In the genomic region with DNA sequence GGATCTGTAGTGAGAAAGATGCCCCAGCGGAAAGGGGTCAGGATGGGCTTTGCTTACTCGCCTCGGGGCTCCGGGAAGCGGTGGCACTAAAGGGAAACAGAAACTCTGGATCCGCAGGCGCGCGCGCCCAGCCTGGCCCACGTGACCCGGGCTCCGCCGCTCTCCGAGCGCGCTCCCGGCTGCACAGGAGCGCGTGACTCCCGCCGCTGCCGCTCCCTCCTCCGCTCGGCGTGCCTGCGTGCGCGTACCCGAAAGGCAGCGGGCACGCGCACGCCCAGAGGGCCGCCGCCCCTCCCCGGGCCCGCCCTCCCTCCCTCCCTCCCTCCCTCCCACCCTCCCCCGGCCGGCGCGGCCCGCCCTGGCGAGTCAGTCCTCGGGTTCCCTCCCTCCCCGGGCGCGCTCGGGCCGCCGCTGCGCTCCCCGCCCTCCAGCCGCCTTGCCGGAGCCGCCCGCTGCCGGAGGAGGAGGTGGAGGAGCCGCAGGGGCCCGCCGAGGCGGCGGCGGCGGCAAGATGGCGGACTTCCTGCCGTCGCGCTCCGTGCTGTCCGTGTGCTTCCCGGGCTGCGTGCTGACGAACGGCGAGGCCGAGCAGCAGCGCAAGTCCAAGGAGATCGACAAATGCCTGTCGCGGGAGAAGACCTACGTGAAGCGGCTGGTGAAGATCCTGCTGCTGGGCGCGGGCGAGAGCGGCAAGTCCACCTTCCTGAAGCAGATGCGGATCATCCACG, we compare ENCODE assay signal across 8 mouse cellular contexts. TPM values are rescaled to one million over a fixed set of nuclear protein-coding genes. Genes with fewer than 3 reads are reported as not detected.
DNase-seq lines count a peak whose midpoint lies in the region; ATAC-seq lines count a peak whose summit lies in the region.

A gene (plus strand): TSS at position 369 of the 728 bp plus-strand sequence.

- H3K27ac ChIP-seq in hindbrain, embryonic 13.5 days, result peak within 1 kb of the TSS; percentile 96

- ATAC-seq in hindbrain, embryonic 13.5 days (ENCODE audit: low FRiP score), result peak; percentile 80

- peak within 1 kb of the TSS; percentile 92 for H3K9ac ChIP-seq in hindbrain, embryonic 13.5 days

- H3K4me2 ChIP-seq in hindbrain, embryonic 13.5 days, result peak within 1 kb of the TSS; percentile 82

- peak; percentile 97 for DNase-seq in NIH3T3 (ENCODE audit: low read depth)
- peak; percentile 95 for DNase-seq in cerebellum, postnatal 10 days
- DNase-seq in frontal cortex, postnatal 14 days (ENCODE audit: low spot score in 2 of 2), result peak; percentile 82 to 85
- peak; percentile 83 to 85 for DNase-seq in layer of hippocampus, postnatal 25 days (ENCODE audit: extremely low spot score in 1 of 2, low spot score in 1 of 2)
- peak; percentile 92 for DNase-seq in lung, postnatal 25 days (ENCODE audit: low spot score)
- peak; percentile 95 for DNase-seq in retina, embryonic 14.5 days (ENCODE audit: low spot score)
- DNase-seq in thymus, postnatal 4 days, result peak; percentile 93

- peaks cover 14% of the 10 kb centered on the region; the same call in 1 of the 2 replicates for H3K36me3 ChIP-seq in hindbrain, embryonic 13.5 days

- peak within 1 kb of the TSS; percentile 95 for H3K4me3 ChIP-seq in hindbrain, embryonic 13.5 days

- WGBS in hindbrain, embryonic 13.5 days, result under 1% methylated on average over 49 of the region's 89 CpGs

- no peaks in the 10 kb centered on the region for H3K9me3 ChIP-seq in hindbrain, embryonic 13.5 days

- H3K4me1 ChIP-seq in hindbrain, embryonic 13.5 days (replicated peaks), result peaks cover 64% of the 10 kb centered on the region

- peaks cover 7% of the 10 kb centered on the region; the same call in 1 of the 2 replicates for H3K27me3 ChIP-seq in hindbrain, embryonic 13.5 days

RNA-seq across cellular contexts. Expression of the gene that starts here (rescaled TPM):
- 15.1 and 16.6 TPM in 2 replicates for polyA plus RNA-seq in hindbrain, embryonic 13.5 days (2015; fragmentation: Nextera tagmentation; extraction: Ambion mirVana)
- total RNA-seq in layer of hippocampus, postnatal 25 days (2021), result 10 to 100 TPM; 50.7 to 52.8 TPM

Comparison
In these comparisons a context has a peak if more than half of its experiments do, and no peak if none do; other contexts are left out.
1. Peak in every context shown above with its lines: DNase-seq, ATAC-seq, H3K4me3 ChIP-seq and H3K27ac ChIP-seq.